ENCODE assay signal across 9 mouse cellular contexts in the genomic region with DNA sequence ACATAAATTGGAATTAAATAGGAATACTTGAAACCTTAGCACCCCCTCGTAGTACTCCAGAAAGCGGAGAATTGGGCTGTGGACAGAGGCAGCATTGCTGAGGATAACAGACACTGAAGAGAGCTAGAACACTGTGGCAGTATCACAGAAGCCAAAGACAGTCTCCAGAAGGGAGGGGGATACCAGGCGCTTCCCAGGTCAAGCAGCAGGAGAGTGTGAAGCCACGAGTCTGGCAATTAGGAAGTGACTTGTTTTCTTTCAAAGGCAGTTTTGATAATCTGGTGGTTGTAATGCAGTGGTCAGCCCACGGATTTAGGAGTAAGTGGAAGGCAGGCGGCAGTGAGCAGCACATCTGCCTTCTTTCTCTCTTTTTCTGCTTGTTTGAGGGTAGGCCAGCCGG. TPM values are rescaled to one million over a fixed set of nuclear protein-coding genes. Genes with fewer than 3 reads are reported as not detected.
A peak's percentile ranks its signal among the peaks of the same experiment; 100 is the strongest.
DNase-seq lines count a peak whose midpoint lies in the region; ATAC-seq and TF ChIP-seq lines count a peak whose summit lies in the region.
"Had no signal": no experiment of that assay in that cellular context is flagged by ENCODE, and none has a peak within 500 bp of the region (broad histone marks: within the 10 kb centered on the region; RNA-seq: fewer than 3 reads in every experiment).

No protein-coding gene starts in this region.

- peak overlapping the region; percentile 82; the same call in 1 of the 2 replicates for H3K9ac ChIP-seq in heart, embryonic 14.5 days (ENCODE audit: low read length)
- H3K9ac ChIP-seq in midbrain, embryonic 12.5 days (replicated peaks) = no peak overlapping the region
- no peak overlapping the region for H3K9ac ChIP-seq in midbrain, embryonic 11.5 days (ENCODE audit: low read length)
- H3K9ac ChIP-seq in hindbrain, postnatal 0 days (replicated peaks; ENCODE audit: low read length) = no peak overlapping the region

- H3K4me1 ChIP-seq in heart, embryonic 14.5 days (ENCODE audit: control insufficient read depth in 2 of 2, insufficient read depth in 2 of 2, low read length in 2 of 2) = peaks cover 3 to 17% of the 10 kb centered on the region in 2 experiments; a peak in 3 of 4 replicates
- H3K4me1 ChIP-seq in midbrain, embryonic 12.5 days = peaks cover 13% of the 10 kb centered on the region
- H3K4me1 ChIP-seq in midbrain, embryonic 11.5 days (ENCODE audit: control insufficient read depth, insufficient read depth, low read length) = peaks cover 5% of the 10 kb centered on the region; the same call in 1 of the 2 replicates
- no peaks in the 10 kb centered on the region for H3K4me1 ChIP-seq in hindbrain, postnatal 0 days (ENCODE audit: insufficient read depth, low read length)

- no peak for ATAC-seq in heart, embryonic 14.5 days (ENCODE audit: insufficient number of reproducible peaks, insufficient read depth, low FRiP score, low read depth)
- no peak for ATAC-seq in midbrain, embryonic 12.5 days (ENCODE audit: low FRiP score, low read depth)
- no peak for ATAC-seq in midbrain, embryonic 11.5 days (ENCODE audit: low FRiP score)
- ATAC-seq in hindbrain, postnatal 0 days = no peak

- peak overlapping the region; percentile 95 for H3K4me2 ChIP-seq in heart, embryonic 14.5 days (ENCODE audit: low read length)
- H3K4me2 ChIP-seq in midbrain, embryonic 12.5 days (replicated peaks) = peak overlapping the region; percentile 95
- H3K4me2 ChIP-seq in midbrain, embryonic 11.5 days = no peak overlapping the region
- H3K4me2 ChIP-seq in hindbrain, postnatal 0 days (ENCODE audit: low read depth, low read length) = 0 out of 2 replicates have a peak overlapping the region, but pooled peaks have one; percentile 6

- TF ChIP-seq CTCF in hindbrain, postnatal 0 days (IDR thresholded peaks at IDR 0.05; ENCODE audit: low read depth) = no peak

- 28% methylated on average over 7 of the region's 7 CpGs for WGBS in heart, embryonic 14.5 days
- WGBS in midbrain, embryonic 12.5 days = 32% methylated on average over 7 of the region's 7 CpGs
- WGBS in midbrain, embryonic 11.5 days = 43% methylated on average over 7 of the region's 7 CpGs
- WGBS in hindbrain, postnatal 0 days = 47% methylated on average over 7 of the region's 7 CpGs

- no peaks in the 10 kb centered on the region for H3K36me3 ChIP-seq in heart, embryonic 14.5 days (ENCODE audit: control insufficient read depth, insufficient read depth, low read length)
- H3K36me3 ChIP-seq in midbrain, embryonic 12.5 days = no peaks in the 10 kb centered on the region
- H3K36me3 ChIP-seq in midbrain, embryonic 11.5 days (ENCODE audit: control insufficient read depth, insufficient read depth, low read length) = no peaks in the 10 kb centered on the region
- no peaks in the 10 kb centered on the region for H3K36me3 ChIP-seq in hindbrain, postnatal 0 days (ENCODE audit: insufficient read depth, low read length)

- no peak overlapping the region for H3K27ac ChIP-seq in heart, embryonic 14.5 days (replicated peaks in 1 of 2; ENCODE audit: control insufficient read depth in 1 of 2, insufficient read depth in 1 of 2, low read depth in 2 of 2, low read length in 2 of 2)
- H3K27ac ChIP-seq in midbrain, embryonic 12.5 days (replicated peaks) = no peak overlapping the region
- no peak overlapping the region for H3K27ac ChIP-seq in midbrain, embryonic 11.5 days (ENCODE audit: low read depth, low read length)
- no peak overlapping the region for H3K27ac ChIP-seq in hindbrain, postnatal 0 days

- H3K27me3 ChIP-seq in heart, embryonic 14.5 days (ENCODE audit: control insufficient read depth, insufficient read depth, low read length) = no peaks in the 10 kb centered on the region
- H3K27me3 ChIP-seq in midbrain, embryonic 12.5 days = peaks cover 13% of the 10 kb centered on the region; the same call in 1 of the 2 replicates
- 0 out of 2 replicates have a peak, but pooled peaks cover 2% of the 10 kb centered on the region for H3K27me3 ChIP-seq in midbrain, embryonic 11.5 days (ENCODE audit: control insufficient read depth, insufficient read depth, low read length)
- H3K27me3 ChIP-seq in hindbrain, postnatal 0 days (ENCODE audit: insufficient read depth, low read length) = no peaks in the 10 kb centered on the region

- 0 out of 4 replicates have a peak overlapping the region, but pooled peaks of 1 of the 2 experiments have one; percentile 80 for H3K4me3 ChIP-seq in heart, embryonic 14.5 days (ENCODE audit: control insufficient read depth in 1 of 2, insufficient read depth in 1 of 2, low read depth in 1 of 2, low read length in 2 of 2)
- peak overlapping the region; percentile 9; the same call in 1 of the 2 replicates for H3K4me3 ChIP-seq in midbrain, embryonic 12.5 days
- no peak overlapping the region for H3K4me3 ChIP-seq in midbrain, embryonic 11.5 days (ENCODE audit: low read depth, low read length)
- H3K4me3 ChIP-seq in hindbrain, postnatal 0 days (ENCODE audit: low read length) = no peak overlapping the region

- DNase-seq in heart, adult 8-10 months (ENCODE audit: low spot score) = no peak
- no peak for DNase-seq in midbrain, embryonic 11.5 days (ENCODE audit: low spot score, missing footprints)
- DNase-seq in hindbrain, postnatal 0 days (ENCODE audit: low spot score) = no peak
- DNase-seq in retina, embryonic 14.5 days (ENCODE audit: low spot score) = peak; percentile 11
- DNase-seq in cerebellum, adult 8-10 months = no peak
- DNase-seq in urinary bladder, adult 2 months (ENCODE audit: low spot score) = no peak
- DNase-seq: lung, postnatal 10 days had no signal

- H3K9me3 ChIP-seq in heart, embryonic 14.5 days (ENCODE audit: control insufficient read depth, low read length) = no peaks in the 10 kb centered on the region
- no peaks in the 10 kb centered on the region for H3K9me3 ChIP-seq in midbrain, embryonic 12.5 days
- no peaks in the 10 kb centered on the region for H3K9me3 ChIP-seq in midbrain, embryonic 11.5 days (ENCODE audit: control insufficient read depth, low read length)
- no peaks in the 10 kb centered on the region for H3K9me3 ChIP-seq in hindbrain, postnatal 0 days (ENCODE audit: low read length)

RNA-seq across cellular contexts. Expression of gene Tesk2, which starts 1.5 kb away (rescaled TPM):
- 2.4 and 2.7 TPM in 2 replicates for polyA plus RNA-seq in heart, embryonic 14.5 days (2014; fragmentation: Nextera tagmentation; extraction: Ambion mirVana)
- 1 to 10 TPM; 1.6 to 3.3 (median 2.3) TPM for total RNA-seq in heart, adult 8-10 months (2022)
- polyA plus RNA-seq in midbrain, embryonic 12.5 days (2016; fragmentation: Nextera tagmentation; extraction: Ambion mirVana) = 5.3 and 5.7 TPM in 2 replicates
- 5.5 and 6.1 TPM in 2 replicates for polyA plus RNA-seq in midbrain, embryonic 11.5 days (2014; fragmentation: Nextera tagmentation; extraction: Ambion mirVana)
- total RNA-seq in hindbrain, postnatal 0 days (2014; rRNA removed) = 2.1 and 2.8 TPM in 2 replicates
- 2.2 and 2.5 TPM in 2 replicates for polyA plus RNA-seq in hindbrain, postnatal 0 days (2015; fragmentation: Nextera tagmentation; extraction: Ambion mirVana)
- 7.2 and 7.7 TPM in 2 replicates for polyA plus RNA-seq in urinary bladder, adult 2 months (2012; rRNA removed)

RNA-seq across cellular contexts. Expression of gene Ccdc163, which starts 13.9 kb away (rescaled TPM):
- polyA plus RNA-seq in heart, embryonic 14.5 days (2014; fragmentation: Nextera tagmentation; extraction: Ambion mirVana) = 16.3 and 20.5 TPM in 2 replicates
- total RNA-seq in heart, adult 8-10 months (2022) = 1 to 10 TPM; 3.0 to 5.7 (median 4.1) TPM
- polyA plus RNA-seq in midbrain, embryonic 12.5 days (2016; fragmentation: Nextera tagmentation; extraction: Ambion mirVana) = 27.6 and 28.9 TPM in 2 replicates
- polyA plus RNA-seq in midbrain, embryonic 11.5 days (2014; fragmentation: Nextera tagmentation; extraction: Ambion mirVana) = 34.3 and 37.7 TPM in 2 replicates
- 11.5 and 26.7 TPM in 2 replicates for total RNA-seq in hindbrain, postnatal 0 days (2014; rRNA removed)
- 9.4 and 10.0 TPM in 2 replicates for polyA plus RNA-seq in hindbrain, postnatal 0 days (2015; fragmentation: Nextera tagmentation; extraction: Ambion mirVana)
- 41.4 and 63.0 TPM in 2 replicates for polyA plus RNA-seq in urinary bladder, adult 2 months (2012; rRNA removed)

RNA-seq across cellular contexts. Expression of gene Mmachc, which starts 14.0 kb away (rescaled TPM):
- 30.5 and 31.9 TPM in 2 replicates for polyA plus RNA-seq in heart, embryonic 14.5 days (2014; fragmentation: Nextera tagmentation; extraction: Ambion mirVana)
- total RNA-seq in heart, adult 8-10 months (2022) = 10 to 100 TPM; 61.8 to 72.5 (median 66.4) TPM
- 32.0 and 35.7 TPM in 2 replicates for polyA plus RNA-seq in midbrain, embryonic 12.5 days (2016; fragmentation: Nextera tagmentation; extraction: Ambion mirVana)
- polyA plus RNA-seq in midbrain, embryonic 11.5 days (2014; fragmentation: Nextera tagmentation; extraction: Ambion mirVana) = 23.6 and 28.0 TPM in 2 replicates
- total RNA-seq in hindbrain, postnatal 0 days (2014; rRNA removed) = 20.5 and 20.6 TPM in 2 replicates
- polyA plus RNA-seq in hindbrain, postnatal 0 days (2015; fragmentation: Nextera tagmentation; extraction: Ambion mirVana) = 20.2 TPM in 2 replicates
- polyA plus RNA-seq in urinary bladder, adult 2 months (2012; rRNA removed) = 16.8 and 18.0 TPM in 2 replicates

RNA-seq across cellular contexts. Expression of gene Prdx1, which starts 36.9 kb away (rescaled TPM):
- polyA plus RNA-seq in heart, embryonic 14.5 days (2014; fragmentation: Nextera tagmentation; extraction: Ambion mirVana) = 942 and 971 TPM in 2 replicates
- total RNA-seq in heart, adult 8-10 months (2022) = 100 to 1,000 TPM; 475 to 641 (median 529) TPM
- 740 and 818 TPM in 2 replicates for polyA plus RNA-seq in midbrain, embryonic 12.5 days (2016; fragmentation: Nextera tagmentation; extraction: Ambion mirVana)
- 1,035 and 1,053 TPM in 2 replicates for polyA plus RNA-seq in midbrain, embryonic 11.5 days (2014; fragmentation: Nextera tagmentation; extraction: Ambion mirVana)
- 119 and 136 TPM in 2 replicates for total RNA-seq in hindbrain, postnatal 0 days (2014; rRNA removed)
- polyA plus RNA-seq in hindbrain, postnatal 0 days (2015; fragmentation: Nextera tagmentation; extraction: Ambion mirVana) = 589 and 626 TPM in 2 replicates
- polyA plus RNA-seq in urinary bladder, adult 2 months (2012; rRNA removed) = 456 and 471 TPM in 2 replicates
